ENCODE assay signal across 16 mouse cellular contexts in genomic region chr16:11526996-11527395, GRCm38 (mm10).
A peak's percentile ranks its signal among the peaks of the same experiment; 100 is the strongest.
DNase-seq lines count a peak whose midpoint lies in the region; ATAC-seq lines count a peak whose summit lies in the region.
"Had no signal": no experiment of that assay in that cellular context is flagged by ENCODE, and none has a peak within 500 bp of the region (broad histone marks: within the 10 kb centered on the region; RNA-seq: fewer than 3 reads in every experiment).

No protein-coding gene starts in this region.

- 0 out of 2 replicates have a peak overlapping the region, but pooled peaks have one; percentile 7 for H3K27ac ChIP-seq in kidney, embryonic 16.5 days (ENCODE audit: low read length)
- H3K27ac ChIP-seq in forebrain, embryonic 16.5 days (ENCODE audit: low read length): peak overlapping the region; percentile 43
- H3K27ac ChIP-seq: embryonic facial prominence, embryonic 12.5 days; heart, adult 2 months; stomach, embryonic 15.5 days had no signal

- H3K4me1 ChIP-seq in kidney, embryonic 16.5 days (ENCODE audit: insufficient read depth, low read length): 0 out of 2 replicates have a peak, but pooled peaks cover 3% of the 10 kb centered on the region
- H3K4me1 ChIP-seq in forebrain, embryonic 16.5 days (replicated peaks; ENCODE audit: control insufficient read depth, insufficient read depth, low read length): peaks cover 11% of the 10 kb centered on the region

- no peaks in the 10 kb centered on the region for H3K27me3 ChIP-seq in kidney, embryonic 16.5 days (ENCODE audit: insufficient read depth, low read length)
- no peaks in the 10 kb centered on the region for H3K27me3 ChIP-seq in forebrain, embryonic 16.5 days (replicated peaks; ENCODE audit: control insufficient read depth, insufficient read depth, low read length)
- H3K27me3 ChIP-seq: CH12.LX; embryonic facial prominence, embryonic 12.5 days; kidney, embryonic 15.5 days; stomach, embryonic 15.5 days had no signal

- no peaks in the 10 kb centered on the region for H3K9me3 ChIP-seq in kidney, embryonic 16.5 days (ENCODE audit: low read length)
- H3K9me3 ChIP-seq in forebrain, embryonic 16.5 days (ENCODE audit: control insufficient read depth, low read length): no peaks in the 10 kb centered on the region
- H3K9me3 ChIP-seq: embryonic facial prominence, embryonic 12.5 days; kidney, embryonic 15.5 days; stomach, embryonic 15.5 days had no signal

- 57% methylated on average over 10 of the region's 10 CpGs for WGBS in kidney, embryonic 16.5 days
- WGBS in forebrain, embryonic 16.5 days: 68% methylated on average over 10 of the region's 10 CpGs

- no peak overlapping the region for H3K9ac ChIP-seq in kidney, embryonic 16.5 days (replicated peaks; ENCODE audit: low read length)
- H3K9ac ChIP-seq in forebrain, embryonic 16.5 days (replicated peaks; ENCODE audit: low read depth, low read length): no peak overlapping the region
- H3K9ac ChIP-seq: embryonic facial prominence, embryonic 12.5 days; kidney, embryonic 15.5 days; stomach, embryonic 15.5 days had no signal

- no peaks in the 10 kb centered on the region for H3K36me3 ChIP-seq in kidney, embryonic 16.5 days (ENCODE audit: insufficient read depth, low read length)
- no peaks in the 10 kb centered on the region for H3K36me3 ChIP-seq in forebrain, embryonic 16.5 days (ENCODE audit: control insufficient read depth, insufficient read depth)
- H3K36me3 ChIP-seq: embryonic facial prominence, embryonic 12.5 days; kidney, embryonic 15.5 days; stomach, embryonic 15.5 days had no signal

- no peak overlapping the region for H3K4me2 ChIP-seq in kidney, embryonic 16.5 days (replicated peaks; ENCODE audit: low read depth, low read length)
- H3K4me2 ChIP-seq in forebrain, embryonic 16.5 days (ENCODE audit: low read length): no peak overlapping the region
- H3K4me2 ChIP-seq: embryonic facial prominence, embryonic 12.5 days; kidney, embryonic 15.5 days; stomach, embryonic 15.5 days had no signal

- intact Hi-C loops in left cerebral cortex, postnatal 14 days (cut with DNase I): no loop called here

- no peak overlapping the region for H3K4me3 ChIP-seq in kidney, embryonic 16.5 days (ENCODE audit: low read length)
- no peak overlapping the region for H3K4me3 ChIP-seq in forebrain, embryonic 16.5 days (replicated peaks; ENCODE audit: low read length)
- H3K4me3 ChIP-seq: embryonic facial prominence, embryonic 12.5 days; heart, adult 2 months; kidney, embryonic 15.5 days; stomach, embryonic 15.5 days had no signal

- DNase-seq in kidney, adult 11 months: no peak
- DNase-seq in frontal cortex, postnatal 10 days (ENCODE audit: low spot score in 2 of 2): peak; percentile 52 to 55
- peak; percentile 59 to 77 for DNase-seq in left cerebral cortex, postnatal 14 days (ENCODE audit: low spot score in 2 of 2)
- DNase-seq in ovary, postnatal 10 days (ENCODE audit: low spot score): no peak
- no peak for DNase-seq in c-Kit-positive CD71-positive TER-119-positive erythroid progenitor cells, embryonic 14.5 days (ENCODE audit: low spot score)
- DNase-seq in spleen, adult 12 weeks (ENCODE audit: low spot score): no peak
- DNase-seq: adrenal gland, postnatal 25 days; cerebellum, adult 8-10 months; lung, postnatal 14 days had no signal

- ATAC-seq in kidney, embryonic 16.5 days (ENCODE audit: low FRiP score, low TSS enrichment): peak; percentile 22; the same call in 1 of the 2 replicates
- peak; percentile 62 for ATAC-seq in forebrain, embryonic 16.5 days

Comparison
In these comparisons a context has a peak if more than half of its experiments do, and no peak if none do; other contexts are left out.
1. DNase-seq: peak in frontal cortex, postnatal 10 days (2 of 2) and left cerebral cortex, postnatal 14 days (2 of 2); none in kidney, adult 11 months (single experiment), ovary, postnatal 10 days (single experiment), c-Kit-positive CD71-positive TER-119-positive erythroid progenitor cells, embryonic 14.5 days (single experiment) and spleen, adult 12 weeks (single experiment).